Mouse (Mus musculus): ENCODE measurements around the gene Degs1. TPM values are rescaled to one million over a fixed set of nuclear protein-coding genes. Genes with fewer than 3 reads are reported as not detected.

Gene Degs1
- polyA plus RNA-seq, 1 experiment from 2014 or later = 168 TPM

DNA sequence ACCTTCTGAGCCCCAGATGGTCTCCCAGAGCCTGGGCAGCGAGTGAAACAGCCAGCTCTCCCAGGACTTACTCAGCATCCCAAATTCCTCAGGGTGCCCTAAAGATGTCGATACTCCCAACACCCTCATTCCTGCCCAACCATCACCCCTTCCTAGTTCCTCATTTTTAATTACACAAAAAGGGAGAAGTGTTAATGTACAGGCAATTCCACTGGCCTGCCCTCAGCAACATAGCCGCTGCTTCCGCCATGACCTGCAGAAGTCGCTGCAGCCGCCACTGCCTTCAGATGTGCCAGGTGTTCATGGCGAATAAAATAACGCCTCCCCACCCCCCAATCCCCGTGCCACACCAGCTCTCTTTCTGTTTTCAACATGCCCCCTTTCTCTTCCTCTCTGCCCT is 56.3 kb downstream of the Degs1 start:
- H3K27me3 ChIP-seq (replicated peaks) = no peaks in the 10 kb centered on the region
- H3K4me3 ChIP-seq = no peak overlapping the region
- 80% methylated on average over 9 of the region's 9 CpGs for WGBS
- ATAC-seq (ENCODE audit: insufficient number of reproducible peaks, low FRiP score) = no peak
- no peak overlapping the region for H3K27ac ChIP-seq (ENCODE audit: poor library complexity, severe bottlenecking)
- H3K4me1 ChIP-seq (replicated peaks) = peaks cover 3% of the 10 kb centered on the region; the same call in 1 of the 2 replicates
- H3K36me3 ChIP-seq = no peaks in the 10 kb centered on the region
- no peak overlapping the region for H3K9ac ChIP-seq
- H3K9me3 ChIP-seq (replicated peaks) = peaks cover 13% of the 10 kb centered on the region
- H3K4me2 ChIP-seq = no peak overlapping the region

Other genes starting within 250 kb of the Degs1 start
- gene Srp9, start 158.1 kb downstream of the Degs1 start, polyA plus RNA-seq (2016; fragmentation: Nextera tagmentation; extraction: Ambion mirVana) = 122 and 123 TPM in 2 replicates
- gene Vmn1r1, start 118.3 kb downstream of the Degs1 start, polyA plus RNA-seq (2016; fragmentation: Nextera tagmentation; extraction: Ambion mirVana) = not detected in 2 replicates
- gene Fbxo28, start 58.8 kb upstream of the Degs1 start, polyA plus RNA-seq (2016; fragmentation: Nextera tagmentation; extraction: Ambion mirVana) = 17.1 and 19.6 TPM in 2 replicates
- 18.9 and 19.8 TPM in 2 replicates for gene Trp53bp2, start 126.4 kb upstream of the Degs1 start, polyA plus RNA-seq (2016; fragmentation: Nextera tagmentation; extraction: Ambion mirVana)
- gene Capn2, start 234.8 kb upstream of the Degs1 start, polyA plus RNA-seq (2016; fragmentation: Nextera tagmentation; extraction: Ambion mirVana) = 119 and 123 TPM in 2 replicates